Mouse (Mus musculus) kidney, postnatal 4 days (tissue): ENCODE data around the gene Bcl2l12.
A peak's percentile ranks its signal among the peaks of the same experiment; 100 is the strongest.

Experiments used
- DNase-seq, 2 experiments: peaks; one replicate each; pipeline ENCODE4 v3.0.0; 2021; ENCODE audit warnings: mixed read lengths in 2 of 2

Gene Bcl2l12

GRCm38 (mm10) chr7:44986192-44986878 lies 12.2 kb downstream of the Bcl2l12 start, which contains the start of gene Prmt1:
Gene Prmt1 (minus strand): TSS chr7:44986568.
- DNase-seq = peak; percentile 95 to 97

GRCm38 (mm10) chr7:44985595-44986191 lies 12.8 kb downstream of the Bcl2l12 start:
- DNase-seq = peak; percentile 87 to 92

DNA sequence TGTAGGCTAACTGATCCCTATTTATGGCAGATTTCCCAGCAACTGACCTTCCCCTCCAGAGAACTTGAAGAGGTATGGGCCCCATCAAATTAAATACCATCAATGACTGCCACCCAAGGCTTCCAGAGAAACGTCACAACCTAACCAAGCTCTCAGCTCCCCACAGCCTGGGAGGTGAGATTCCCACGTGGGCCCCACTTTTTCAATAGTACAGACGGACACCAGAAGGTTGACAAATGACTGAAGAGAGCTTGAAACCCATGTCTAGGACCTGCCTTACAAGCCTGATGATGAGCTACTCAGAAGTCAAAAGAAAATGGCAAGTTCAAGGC lies 13.7 kb downstream of the Bcl2l12 start:
- no peak for DNase-seq

DNA sequence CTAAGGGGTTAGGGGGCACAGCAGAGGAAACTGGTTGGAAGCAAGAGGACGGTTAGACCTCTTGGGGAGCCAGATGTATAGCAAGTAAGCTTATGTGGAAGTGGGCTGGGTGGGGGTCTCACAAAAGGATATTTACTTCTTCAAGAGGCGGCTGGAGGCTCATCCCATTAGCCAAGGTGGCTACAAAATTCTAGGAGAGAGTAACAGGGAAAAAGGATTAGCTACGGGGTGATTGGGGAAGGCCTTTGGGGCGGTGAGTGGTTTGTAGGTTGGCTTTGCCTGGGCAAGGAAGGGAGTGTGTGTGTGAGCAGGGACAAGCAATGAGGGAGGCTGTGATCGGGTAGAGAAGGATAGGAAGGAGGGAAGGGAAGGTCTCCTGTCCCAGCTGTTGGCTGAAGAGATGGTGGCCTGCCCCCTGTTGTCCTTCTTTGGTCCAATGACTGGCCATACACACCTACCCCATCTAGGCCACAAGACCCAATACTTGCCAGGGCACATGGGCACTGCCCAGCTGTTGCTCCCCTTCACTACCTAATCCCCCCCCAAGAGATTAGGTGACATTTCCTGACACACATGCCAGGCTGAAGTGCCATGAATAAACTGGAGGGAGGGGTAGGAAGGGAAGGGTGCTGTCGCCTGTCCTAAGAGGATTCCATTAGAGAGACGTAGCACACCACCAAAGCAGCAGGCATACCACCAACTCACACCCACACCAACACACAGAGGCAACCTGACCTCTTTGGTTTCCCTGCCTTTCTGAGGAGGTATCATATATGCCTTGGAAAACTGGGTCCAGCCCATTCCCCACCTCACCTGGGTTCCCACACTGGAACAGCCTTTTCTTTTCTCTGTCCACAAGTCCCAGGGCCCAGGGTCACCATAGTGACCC lies 14.3 kb downstream of the Bcl2l12 start:
- no peak for DNase-seq

DNA sequence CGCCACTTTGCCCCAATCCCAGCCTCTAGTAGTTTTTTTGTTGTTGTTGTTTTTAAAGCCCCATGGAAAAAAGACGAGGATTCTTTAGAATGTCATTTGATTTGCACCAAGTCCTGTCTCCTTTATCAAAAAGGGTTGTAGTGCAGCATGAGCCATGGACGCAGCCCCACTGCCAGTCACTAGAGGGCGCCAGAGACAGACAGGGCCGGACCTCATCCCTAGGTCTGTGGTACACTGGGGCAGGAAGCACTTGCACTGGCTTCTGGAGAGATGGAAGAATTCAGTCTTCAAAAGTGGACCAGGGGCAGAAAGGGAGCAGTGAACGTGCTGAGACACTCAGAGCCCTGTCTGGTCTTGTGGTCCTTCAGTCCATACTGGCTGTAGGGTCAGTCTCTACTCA lies 15.4 kb downstream of the Bcl2l12 start:
- DNase-seq = peak; percentile 94

DNA sequence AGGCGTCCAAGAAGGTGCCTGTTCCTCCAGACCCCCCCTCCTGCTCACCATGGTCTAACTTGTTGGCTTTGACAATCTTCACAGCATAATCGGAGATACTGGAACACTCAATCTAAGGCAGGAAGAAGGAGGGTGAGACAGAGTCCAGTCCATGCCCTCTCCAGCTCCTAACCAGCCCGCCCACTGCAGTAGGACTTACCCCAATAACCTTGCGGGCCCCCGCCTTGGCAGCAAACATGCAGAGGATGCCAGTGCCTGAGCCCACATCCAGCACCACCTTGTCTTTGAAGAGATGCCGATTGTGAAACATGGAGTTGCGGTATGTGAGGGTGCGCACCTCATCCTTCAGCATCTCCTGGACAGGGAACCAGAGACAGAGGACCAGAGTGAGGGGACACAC lies 17.0 kb downstream of the Bcl2l12 start:
- no peak for DNase-seq

GRCm38 (mm10) chr7:44978300-44978699 lies 20.2 kb downstream of the Bcl2l12 start:
- no peak for DNase-seq

GRCm38 (mm10) chr7:44975117-44975419 lies 23.4 kb downstream of the Bcl2l12 start:
- no peak for DNase-seq

DNA sequence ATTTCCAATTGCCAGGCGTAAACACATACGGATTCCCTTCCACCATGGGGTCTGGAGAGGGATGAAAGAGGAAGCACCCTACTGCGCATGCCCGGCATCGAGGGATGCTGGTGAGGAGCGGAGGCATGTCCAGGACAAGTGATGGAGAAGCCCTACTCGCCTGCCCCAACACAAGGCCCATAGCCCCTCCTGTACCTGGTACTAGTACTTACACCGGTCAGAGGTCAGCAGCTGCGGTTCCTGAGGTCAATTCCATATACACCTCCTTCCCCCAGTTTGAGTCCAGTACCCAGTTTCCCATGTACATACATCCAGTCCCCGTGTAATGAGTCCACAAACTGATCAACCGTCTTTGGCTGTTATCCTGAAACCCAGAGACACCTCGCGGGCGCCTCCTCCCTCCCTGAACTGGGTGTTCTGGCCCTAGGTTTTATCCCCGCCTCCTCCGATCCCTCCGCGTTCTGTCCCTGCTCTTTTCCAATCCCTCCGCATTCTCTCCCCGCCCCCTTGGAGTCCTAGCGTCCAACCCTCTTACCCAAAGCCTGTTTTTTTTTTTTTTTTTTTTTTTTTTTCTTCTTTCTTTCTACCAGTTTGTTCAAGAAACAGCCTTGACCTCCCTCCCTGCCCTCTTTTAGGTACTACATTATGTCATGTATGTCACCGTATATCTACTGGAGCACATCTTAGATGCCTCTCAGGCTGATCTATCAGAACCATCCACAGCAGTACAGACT lies 24.0 kb downstream of the Bcl2l12 start, which contains the start of gene Cpt1c:
Gene Cpt1c (minus strand): TSS at position 469 of the 734 bp plus-strand sequence.
- peak; percentile 88 to 90 for DNase-seq

- DNase-seq = no peak
These were observed 24.9 kb downstream of the Bcl2l12 start for GRCm38 (mm10) chr7:44973415-44974130.

- DNase-seq = no peak
These were observed 27.4 kb downstream of the Bcl2l12 start for GRCm38 (mm10) chr7:44971142-44971541.

GRCm38 (mm10) chr7:44970231-44970691 lies 28.3 kb downstream of the Bcl2l12 start:
- peak; percentile 89 to 94 for DNase-seq

DNA sequence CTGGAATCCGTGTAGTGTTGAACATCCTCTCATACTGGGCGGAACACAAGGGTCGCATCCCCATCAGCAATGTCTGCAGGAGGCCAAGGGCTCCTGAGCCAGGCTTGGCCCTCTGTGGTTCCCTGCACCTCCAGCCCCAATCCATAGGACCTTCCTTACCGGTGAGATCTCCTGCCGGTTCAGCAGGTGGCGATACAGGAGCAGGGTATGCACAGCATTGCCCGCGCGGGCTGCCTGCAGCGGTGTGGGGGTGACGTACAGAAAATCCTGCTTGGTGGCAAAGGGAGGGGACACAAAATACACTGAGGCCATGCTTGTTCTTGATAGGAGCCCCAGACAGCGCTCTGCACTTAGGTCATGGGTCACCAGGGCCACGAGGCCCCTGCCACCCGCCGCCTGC lies 31.9 kb downstream of the Bcl2l12 start:
- no peak for DNase-seq

- DNase-seq = peak in 1 of 2 experiments; percentile 32
These were observed 32.5 kb downstream of the Bcl2l12 start for GRCm38 (mm10) chr7:44965975-44966374.

- DNase-seq = no peak
These were observed 33.5 kb downstream of the Bcl2l12 start for GRCm38 (mm10) chr7:44964990-44965389.

GRCm38 (mm10) chr7:44962831-44963230 lies 35.7 kb downstream of the Bcl2l12 start:
- DNase-seq = no peak

DNA sequence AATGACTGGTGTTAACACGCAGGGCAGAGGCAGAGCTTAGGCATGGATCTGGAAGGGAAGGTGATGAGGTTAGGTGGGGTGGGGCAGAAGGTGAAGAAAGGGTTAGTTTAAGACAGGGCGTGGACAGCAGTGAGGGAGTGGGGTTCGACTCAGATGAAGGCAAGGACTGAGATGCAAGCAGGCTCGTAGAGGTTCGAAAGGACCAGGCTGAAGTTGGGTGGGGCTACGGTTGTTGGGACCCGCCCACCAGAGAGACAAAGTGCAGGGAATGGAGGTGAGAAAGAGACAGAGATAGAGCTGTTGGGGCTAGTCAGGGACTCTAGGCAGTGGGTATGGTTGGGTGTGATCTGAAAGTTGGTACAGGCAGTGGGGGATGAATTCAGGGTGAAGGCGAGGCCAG lies 36.2 kb downstream of the Bcl2l12 start:
- no peak for DNase-seq

GRCm38 (mm10) chr7:44960512-44960910 lies 38.0 kb downstream of the Bcl2l12 start:
- DNase-seq = no peak

- DNase-seq = no peak
These were observed 38.5 kb downstream of the Bcl2l12 start for GRCm38 (mm10) chr7:44959874-44960511.

DNA sequence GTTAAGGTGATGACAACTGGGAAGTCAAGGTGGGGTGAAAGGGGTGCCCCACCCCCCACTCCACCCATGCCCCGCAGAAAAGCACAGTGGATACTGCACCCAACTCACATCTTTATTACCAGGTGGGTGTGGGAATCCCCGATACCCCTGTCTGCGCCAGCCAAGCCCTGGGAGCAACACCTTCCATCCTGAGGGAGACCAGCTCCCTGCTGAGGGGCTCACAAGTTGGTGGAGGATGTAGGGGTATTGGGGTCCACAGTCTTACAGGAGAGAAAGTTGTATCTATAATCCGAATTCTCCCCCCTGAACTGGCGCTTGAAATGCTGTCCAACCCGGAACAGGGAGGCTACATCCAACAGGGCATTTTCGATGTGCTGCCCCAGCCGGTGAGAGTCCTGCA lies 39.2 kb downstream of the Bcl2l12 start:
- DNase-seq = no peak

DNA sequence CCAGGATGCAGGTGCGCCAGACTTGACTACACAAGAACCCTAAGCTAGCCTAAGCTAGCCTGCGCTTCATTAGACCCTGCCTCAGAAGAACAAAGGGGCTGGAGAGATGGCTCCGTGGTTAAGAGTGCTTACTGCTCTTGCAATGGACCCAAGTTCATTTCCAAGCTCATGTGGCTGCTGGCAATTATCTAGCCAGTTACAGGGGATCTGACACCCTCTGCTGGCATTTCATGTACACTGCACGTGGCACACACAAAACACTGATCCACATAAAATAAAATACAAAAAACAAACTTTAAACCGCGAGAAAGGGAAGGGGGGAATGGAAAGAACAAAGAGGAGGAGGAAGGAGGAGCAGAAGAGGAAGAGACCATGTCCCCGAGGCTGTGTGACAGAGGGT lies 40.3 kb downstream of the Bcl2l12 start:
- peak; percentile 65 to 77 for DNase-seq
